Mouse (Mus musculus) cerebellum, postnatal 36 days (tissue): ENCODE results near the gene Pde6d.
"Not testable (repeated sequence)": the region's sequence is repeated elsewhere in the genome, so short reads cannot be mapped to it uniquely, and the experiment has no call there.

ENCODE experiments used
- DNase-seq, 2 experiments: peaks; one replicate each; pipeline ENCODE4 v3.0.0; 2021 to 2022; ENCODE audit warnings: mixed read lengths in 2 of 2

The Pde6d gene

GRCm38 (mm10) chr1:86562663-86563062, 19.8 kb downstream of the Pde6d start:
- DNase-seq: no peak

DNA sequence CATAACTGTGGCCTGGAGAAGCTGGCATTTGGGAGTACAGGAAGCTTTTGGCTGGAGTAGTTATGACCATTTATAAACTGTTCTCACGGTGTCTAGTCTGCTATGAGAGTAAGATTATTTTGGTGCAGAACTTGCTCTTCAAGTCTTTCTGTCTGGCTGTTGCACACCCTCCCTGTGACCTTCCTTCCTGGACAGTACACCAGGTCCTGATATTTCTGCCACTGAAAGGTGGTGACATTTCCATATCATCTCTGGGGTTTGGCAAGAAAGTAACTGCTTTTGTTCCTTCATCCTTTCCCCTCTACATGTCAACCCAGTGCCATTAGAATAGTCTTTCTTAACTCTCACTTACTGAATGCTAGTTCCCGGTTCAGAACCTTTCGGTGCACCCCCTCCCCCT, 23.2 kb downstream of the Pde6d start:
- DNase-seq: no peak

DNA sequence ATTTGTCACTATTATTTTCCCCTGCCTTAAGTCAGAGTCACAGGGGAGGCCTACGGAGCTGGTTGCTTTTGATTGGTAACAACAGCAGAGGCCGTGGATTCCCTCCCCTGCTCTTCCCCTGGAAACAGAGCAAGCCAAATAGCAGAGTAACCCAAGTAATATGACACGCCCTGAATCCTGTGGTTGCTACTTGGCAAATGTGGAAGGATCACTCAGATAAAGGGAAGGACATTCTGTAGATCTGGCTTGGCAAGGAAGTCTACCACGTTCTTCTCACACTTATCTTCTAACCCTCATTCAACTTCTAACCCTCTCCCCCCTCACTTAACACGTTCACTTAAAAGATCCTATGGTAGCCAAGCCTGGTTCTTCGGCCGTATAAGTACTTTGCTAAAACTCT, 24.6 kb downstream of the Pde6d start:
- no peak for DNase-seq

GRCm38 (mm10) chr1:86555665-86556064, 26.8 kb downstream of the Pde6d start:
- DNase-seq: no peak

DNA sequence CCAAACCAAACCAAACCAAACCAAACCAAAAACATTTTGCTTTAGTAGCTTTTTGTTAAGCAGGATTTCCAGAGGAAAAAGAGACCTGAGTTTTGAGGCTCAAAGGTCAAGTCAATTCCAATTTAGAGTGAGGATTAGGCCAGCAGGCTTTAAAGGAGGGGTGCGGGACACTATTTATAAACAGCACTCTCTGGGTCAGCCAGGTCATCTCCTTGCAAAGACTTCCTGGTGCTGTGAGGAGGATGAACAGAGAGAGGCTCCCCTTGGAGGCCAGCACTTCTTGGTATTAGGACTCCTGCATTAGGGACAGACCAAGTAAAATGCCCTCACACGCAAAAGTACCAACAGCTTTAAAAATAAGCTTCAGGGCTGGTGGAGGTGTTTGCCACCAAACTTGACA, 30.6 kb downstream of the Pde6d start:
- no peak for DNase-seq

GRCm38 (mm10) chr1:86551299-86551698, 31.1 kb downstream of the Pde6d start:
- no peak for DNase-seq

DNA sequence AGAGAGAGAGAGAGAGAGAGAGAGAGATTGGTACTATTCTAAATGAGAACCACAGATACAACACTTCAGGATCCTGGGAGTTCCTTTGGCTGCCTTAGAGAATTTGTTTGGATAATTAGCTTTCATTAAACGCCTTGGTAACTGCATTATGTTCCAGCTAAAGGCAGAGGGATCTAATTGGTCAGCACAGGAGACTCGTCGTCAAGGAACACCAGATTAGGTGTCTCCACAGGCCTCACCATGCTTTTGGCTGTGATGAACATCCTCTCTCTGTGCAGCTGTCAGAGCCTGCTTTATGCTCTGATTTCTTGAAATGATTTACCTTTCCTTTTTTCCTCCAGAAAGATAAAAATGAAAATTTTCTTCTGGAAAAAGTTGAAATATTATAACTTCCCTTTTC, 35.6 kb downstream of the Pde6d start:
- no peak for DNase-seq

DNA sequence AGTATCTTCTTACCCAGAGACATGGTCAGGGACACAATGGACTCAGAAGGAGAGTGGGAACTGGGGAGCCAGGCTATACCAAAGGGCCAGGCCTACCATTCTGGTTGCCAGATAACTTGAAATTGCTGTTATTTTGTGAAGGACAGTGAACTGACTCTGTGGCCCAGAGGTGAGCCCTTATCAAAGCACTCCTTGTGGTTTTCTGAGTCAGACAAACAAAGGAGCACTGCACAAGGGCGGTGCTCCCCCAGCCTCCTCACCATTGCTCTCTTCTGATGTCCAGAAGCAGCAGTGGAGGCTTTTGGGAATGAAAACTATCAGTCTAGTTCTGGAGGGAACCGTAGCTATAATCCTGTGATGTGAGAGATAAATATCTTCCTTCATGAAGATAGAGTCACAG, 39.8 kb downstream of the Pde6d start:
- DNase-seq: no peak

DNA sequence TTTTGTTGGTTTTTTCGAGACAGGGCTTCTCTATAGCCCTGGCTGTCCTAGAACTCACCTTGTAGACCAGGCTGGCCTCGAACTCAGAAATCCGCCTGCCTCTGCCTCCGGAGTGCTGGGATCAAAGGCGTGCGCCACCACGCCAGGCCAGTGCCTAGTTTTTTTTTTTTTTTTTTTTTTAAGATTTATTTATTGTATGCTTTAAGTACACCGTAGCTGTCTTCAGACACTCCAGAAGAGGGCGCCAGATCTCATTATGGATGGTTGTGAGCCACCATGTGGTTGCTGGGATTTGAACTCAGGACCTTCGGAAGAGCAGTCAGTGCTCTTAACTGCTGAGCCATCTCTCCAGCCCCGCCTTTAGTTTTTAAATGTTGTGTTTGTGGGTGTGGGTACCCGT, 42.8 kb downstream of the Pde6d start:
- DNase-seq: not testable (repeated sequence)

DNA sequence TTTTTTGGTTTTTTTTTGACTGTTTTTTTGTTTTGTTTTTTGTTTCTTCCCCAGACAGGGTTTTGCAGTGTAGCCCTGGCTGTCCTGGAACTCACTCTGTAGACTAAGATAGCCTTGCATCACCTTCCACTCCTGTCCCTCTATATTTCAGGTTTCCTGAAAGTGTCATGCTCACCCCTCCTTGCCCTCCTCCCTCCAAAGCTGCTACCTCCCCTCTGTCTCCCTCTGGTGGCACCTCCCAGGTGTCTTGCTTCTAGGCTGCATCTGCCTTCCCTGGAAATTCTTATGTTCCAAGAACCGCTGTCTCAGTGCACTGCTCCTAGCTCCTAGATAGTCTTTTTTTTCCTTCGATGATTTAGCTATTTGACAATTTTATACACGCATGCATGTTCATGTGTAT, 44.0 kb downstream of the Pde6d start:
- no peak for DNase-seq

- DNase-seq: no peak
These were observed 48.9 kb downstream of the Pde6d start for GRCm38 (mm10) chr1:86533411-86534130.

DNA sequence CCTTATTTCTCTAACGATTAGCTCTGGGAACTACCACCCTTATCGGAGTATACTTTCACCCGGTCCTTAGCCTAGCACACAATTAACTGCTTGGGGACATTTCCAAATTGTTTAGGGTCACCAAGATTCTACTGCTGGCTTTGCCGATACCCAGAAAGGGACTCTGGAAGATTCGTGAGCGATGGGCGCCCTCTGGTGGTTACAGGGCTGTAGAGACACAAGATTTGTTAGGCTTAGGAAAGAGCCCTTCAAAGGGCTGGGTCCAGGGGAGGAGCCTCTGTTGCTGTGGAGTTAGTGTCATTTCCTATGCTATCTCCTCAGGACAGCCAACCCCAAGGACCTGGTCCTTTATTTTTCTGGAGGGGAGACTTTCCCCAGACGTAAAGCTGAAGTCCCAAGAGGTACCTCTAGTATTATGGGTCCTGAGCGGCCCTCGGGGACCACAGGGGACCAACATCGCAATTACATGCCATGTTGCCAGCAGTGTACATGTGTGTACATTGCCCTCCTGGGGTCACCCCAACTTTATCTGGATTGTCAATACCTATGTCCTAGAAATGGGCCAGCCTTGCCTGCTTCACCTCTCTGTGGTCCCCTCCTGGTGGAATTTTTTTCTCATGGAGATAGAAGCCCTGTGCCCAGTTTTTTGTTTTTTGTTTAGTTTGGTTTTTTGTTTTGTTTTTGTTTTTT, 49.9 kb downstream of the Pde6d start:
- peak; percentile 95 to 97 for DNase-seq

GRCm38 (mm10) chr1:86531547-86532321, 50.7 kb downstream of the Pde6d start:
- DNase-seq: no peak

DNA sequence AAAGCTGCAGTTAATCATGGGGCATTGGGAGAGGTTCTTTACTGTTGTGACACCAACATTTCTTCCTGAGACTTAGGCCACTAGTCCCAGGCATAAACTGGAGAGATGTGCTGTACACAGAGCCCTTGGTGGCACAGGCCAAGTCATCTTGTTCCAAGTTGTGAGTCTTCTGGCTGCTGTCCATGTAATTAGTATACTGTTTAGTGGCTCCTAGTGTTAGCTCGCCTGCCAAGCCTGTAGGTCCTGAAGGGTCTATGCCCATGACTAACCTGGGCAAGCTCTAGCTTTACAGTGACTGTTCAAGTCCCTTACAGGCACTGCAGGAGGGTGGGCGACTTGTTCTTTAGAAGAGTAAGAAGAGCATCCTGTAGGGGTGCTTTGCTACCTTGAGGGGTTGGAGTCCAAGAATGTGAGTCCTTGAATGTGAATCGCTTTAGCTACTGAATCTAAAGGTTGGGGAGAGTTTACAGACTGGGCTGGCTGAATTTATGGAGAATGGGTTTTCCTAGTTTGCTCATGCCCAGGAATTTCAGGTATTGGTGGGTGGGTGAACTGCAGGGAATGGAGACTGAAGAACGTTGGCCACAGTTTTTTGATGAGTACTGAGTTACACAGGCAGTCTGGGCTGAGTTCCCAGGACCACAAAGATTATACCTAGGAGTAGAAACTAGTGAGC, 51.4 kb downstream of the Pde6d start:
- DNase-seq: peak in 1 of 2 experiments; percentile 27

- no peak for DNase-seq
These were observed 52.8 kb downstream of the Pde6d start for GRCm38 (mm10) chr1:86529590-86529989.

DNA sequence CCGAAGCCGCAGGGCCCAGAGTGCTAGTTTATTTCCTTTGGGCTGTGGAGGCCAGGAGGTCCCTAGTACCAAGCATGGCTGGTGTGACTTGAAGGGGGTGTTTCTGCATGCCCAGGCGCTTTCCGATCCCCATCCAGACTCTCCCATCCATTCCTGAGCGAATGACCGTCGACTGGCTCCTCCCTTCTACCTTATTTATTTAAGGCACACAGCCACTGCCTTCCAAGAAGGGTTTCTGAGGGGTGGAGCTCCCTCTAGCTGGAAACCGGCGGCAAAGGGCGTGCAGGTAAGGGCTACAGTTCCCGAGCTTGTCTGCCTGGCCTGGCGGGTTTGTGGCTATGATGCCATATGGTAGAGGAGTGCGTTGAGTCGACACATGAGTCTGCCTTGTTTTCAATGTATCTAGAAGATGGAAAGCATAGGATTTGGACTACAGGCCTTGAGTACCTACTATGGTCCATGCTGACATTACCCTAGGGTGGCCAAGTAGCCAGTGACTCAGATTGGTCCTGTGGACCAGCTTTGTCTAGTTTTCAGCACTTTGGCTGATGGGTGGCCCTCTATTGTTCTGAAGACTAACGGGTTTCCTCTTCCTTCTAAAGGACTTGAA, 53.8 kb downstream of the Pde6d start:
- peak; percentile 74 to 75 for DNase-seq

DNA sequence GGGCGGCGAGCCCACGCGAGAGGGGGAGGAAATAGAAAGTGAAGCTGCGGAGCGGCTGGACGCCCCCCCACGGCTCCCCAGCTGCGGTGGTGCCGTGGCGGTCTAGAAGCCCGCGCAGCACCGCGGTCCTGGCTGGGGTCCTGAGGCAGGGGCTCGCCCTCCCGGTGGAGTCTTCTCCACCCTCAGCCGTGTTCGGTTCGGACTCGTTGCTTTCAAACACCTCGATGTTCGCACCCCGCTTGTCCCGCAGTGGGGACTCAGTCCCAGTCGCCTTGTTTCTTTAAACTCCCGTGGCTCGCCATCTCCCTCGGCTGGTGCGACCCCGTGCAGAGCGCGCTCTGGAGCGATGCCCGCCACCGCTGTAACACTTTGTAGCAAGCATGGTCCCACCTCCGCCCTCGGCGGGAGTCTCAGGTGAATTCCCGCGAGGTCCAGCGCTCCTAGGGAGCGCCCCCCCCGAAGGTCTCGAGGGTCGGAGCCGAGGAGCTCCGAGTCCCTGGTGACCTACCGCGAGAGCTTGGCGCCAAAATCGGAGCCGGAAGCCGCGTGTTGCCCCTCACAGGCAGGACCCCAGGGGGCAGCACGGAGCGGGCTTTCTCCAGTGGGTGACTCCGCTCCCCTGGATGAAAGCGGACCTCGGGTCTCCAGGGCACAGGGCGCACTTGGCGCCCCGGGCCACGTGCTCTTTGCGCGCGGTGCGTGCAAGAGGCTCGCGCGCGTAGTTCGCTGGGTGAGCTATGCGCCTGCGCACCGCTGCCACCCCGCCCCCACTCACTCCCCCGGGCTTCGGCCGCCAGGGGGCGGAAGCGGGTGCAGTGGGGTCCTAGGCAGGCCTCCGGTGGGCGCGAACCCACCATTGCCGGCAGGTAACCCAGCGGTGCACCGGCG, 54.6 kb downstream of the Pde6d start:
- peak; percentile 93 to 94 for DNase-seq

- peak; percentile 46 to 55 for DNase-seq
These were observed 55.4 kb downstream of the Pde6d start for GRCm38 (mm10) chr1:86526789-86527598.

- DNase-seq: peak; percentile 99
These were observed 56.2 kb downstream of the Pde6d start, which contains the start of gene Ptma for GRCm38 (mm10) chr1:86526116-86526788. Gene Ptma (plus strand): TSS chr1:86526726.

- DNase-seq: peak; percentile 74 to 79
These were observed 56.8 kb downstream of the Pde6d start for GRCm38 (mm10) chr1:86525499-86526115.
